Mouse (Mus musculus) frontal cortex, postnatal 14 days (tissue): ENCODE results near the gene Sycn.
A peak's percentile ranks its signal among the peaks of the same experiment; 100 is the strongest.

Experiments
- DNase-seq, 2 experiments: peaks; one replicate each; pipeline ENCODE4 v3.0.0; 2022; ENCODE audit warnings: low spot score in 2 of 2

The Sycn gene

DNA sequence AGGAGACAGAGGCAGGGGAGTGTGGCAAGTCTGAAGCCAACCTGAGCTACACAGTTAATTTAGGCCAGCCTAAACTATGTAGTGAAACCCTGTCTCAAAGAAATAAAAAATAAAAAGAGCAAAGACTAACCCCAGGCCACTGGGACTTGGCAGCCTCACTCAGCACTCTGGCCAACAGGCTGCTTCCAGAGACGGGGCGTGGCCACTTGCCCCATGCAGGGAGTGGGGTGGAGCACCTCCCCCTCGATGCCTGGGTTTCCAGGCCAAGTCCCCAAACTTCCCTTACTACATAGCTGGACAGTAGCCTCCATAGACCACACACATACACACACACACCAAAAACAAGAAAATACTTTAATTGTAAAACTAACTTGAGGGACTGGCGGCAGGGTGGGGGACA lies 17.8 kb downstream of the Sycn start:
- no peak for DNase-seq

DNA sequence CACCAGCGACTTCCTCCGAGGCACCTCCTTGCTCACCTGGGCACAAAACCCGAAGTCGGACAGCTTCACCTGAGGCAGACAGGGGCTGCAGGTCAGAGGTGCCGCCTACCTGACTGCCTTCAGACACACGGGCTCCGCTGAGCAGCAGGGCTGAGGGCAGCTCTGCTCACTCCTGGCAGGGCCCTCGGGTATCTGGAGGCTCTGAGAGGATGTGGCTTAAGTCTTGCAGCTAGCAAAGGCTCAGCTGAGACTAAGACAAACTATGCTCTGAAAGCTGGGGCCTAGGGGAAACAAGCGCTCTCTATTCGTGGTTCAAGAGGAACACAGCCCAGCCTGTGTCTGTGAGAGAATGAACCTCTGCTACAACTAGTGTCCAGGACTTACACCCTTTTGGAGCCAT lies 20.2 kb downstream of the Sycn start:
- no peak for DNase-seq

- DNase-seq, result no peak
These were observed 21.3 kb downstream of the Sycn start for GRCm38 (mm10) chr7:28561967-28562366.

GRCm38 (mm10) chr7:28562371-28562770 lies 21.7 kb downstream of the Sycn start:
- DNase-seq, result no peak

- no peak for DNase-seq
These were observed 22.3 kb downstream of the Sycn start for GRCm38 (mm10) chr7:28562951-28563350.

GRCm38 (mm10) chr7:28565407-28565806 lies 24.7 kb downstream of the Sycn start:
- no peak for DNase-seq

- no peak for DNase-seq
These were observed 26.9 kb downstream of the Sycn start for GRCm38 (mm10) chr7:28567539-28567938.

DNA sequence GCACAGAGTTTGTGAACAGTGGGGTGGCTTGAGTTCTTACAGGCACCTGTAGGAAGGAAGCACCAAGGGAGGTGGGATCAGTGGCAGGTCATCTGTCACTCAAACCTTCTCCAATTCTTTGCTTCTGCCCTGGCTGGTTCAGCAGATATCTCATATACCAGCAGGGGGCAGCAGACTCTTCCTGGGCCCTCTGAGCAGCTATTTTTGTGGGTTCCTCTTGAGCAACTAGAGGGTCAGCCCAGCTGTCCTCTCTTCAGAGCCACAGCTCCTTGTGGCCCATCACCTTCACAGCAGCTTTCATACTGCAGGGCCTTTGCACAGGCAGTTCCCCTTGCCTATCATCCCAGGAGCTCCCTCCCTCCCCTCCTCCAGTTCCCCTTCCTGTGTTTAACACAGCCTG lies 27.6 kb downstream of the Sycn start:
- DNase-seq, result peak in 1 of 2 experiments; percentile 51

DNA sequence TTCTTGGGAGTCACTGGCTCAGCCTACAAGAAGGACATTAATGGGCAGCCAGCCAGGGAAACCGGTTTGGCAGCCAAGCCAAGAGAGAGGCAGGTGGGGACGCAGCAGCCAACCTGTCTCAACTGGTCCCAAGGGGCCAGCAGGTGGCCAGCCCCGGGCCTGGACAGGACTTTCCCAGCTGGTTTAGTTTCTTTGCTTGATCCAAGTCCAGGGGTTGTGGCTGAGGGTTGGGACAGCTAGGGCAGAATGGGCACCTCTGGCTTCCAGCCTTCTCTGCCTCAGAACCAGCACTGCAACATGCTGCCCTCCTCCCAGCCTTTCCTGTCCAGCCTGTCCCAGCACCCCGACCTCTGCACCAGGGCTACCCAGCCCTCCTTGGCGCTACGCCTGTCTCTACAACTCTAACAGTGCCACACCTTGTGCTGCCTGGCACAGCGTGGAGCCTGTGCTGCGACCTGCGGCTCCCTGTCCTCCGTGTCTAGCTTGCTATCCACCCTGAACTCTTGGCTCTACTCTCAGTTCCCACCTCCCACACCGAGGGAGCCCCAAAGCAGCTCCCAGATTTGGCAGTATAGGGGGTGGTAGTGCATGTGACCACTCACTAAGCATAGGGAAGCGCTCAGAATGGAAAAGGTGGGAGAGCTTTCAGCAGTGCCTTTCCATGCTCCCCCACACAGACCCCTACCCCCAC lies 29.8 kb downstream of the Sycn start:
- no peak for DNase-seq

- no peak for DNase-seq
These were observed 30.4 kb downstream of the Sycn start for GRCm38 (mm10) chr7:28570982-28571682.

DNA sequence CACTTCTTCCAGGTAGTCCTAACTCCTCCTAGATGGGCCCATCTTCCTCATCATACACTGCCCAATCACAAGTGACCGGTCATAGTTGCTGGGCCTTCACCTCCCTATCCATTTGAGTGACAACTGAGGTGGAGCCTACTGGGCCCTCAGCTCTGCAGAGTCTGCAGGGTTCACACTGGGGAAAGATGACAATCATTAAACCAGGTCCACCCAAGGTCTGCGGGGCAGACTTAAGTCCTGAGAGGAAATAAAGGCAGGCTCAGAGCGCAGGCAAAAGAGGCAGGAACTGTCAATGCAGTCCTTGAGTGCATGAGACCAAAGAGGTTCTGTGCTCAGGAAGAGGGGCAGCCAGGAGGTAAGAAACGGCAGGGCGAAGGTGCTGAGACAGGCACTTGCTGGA lies 32.0 kb downstream of the Sycn start:
- no peak for DNase-seq

DNA sequence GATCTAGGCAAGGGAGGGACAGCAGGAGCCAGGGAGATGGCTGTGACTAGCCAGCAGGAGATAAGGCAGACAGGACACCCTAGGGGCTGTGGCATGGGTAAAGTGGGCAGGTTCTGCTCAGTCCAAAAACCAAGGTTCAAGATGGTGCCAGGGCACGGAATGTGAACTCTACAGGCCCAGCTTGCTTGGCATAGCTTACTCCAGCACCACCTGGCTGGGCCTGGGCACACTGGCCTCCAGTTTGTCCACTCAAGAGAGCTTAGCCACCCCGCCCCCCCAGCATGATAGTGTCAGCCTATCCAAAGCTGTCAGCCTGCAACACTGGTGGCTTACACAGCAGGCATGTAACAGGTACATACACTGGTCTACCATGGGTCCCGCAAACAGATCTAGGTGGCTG lies 32.6 kb downstream of the Sycn start:
- DNase-seq, result no peak

GRCm38 (mm10) chr7:28575597-28575996 lies 34.9 kb downstream of the Sycn start:
- DNase-seq, result no peak

DNA sequence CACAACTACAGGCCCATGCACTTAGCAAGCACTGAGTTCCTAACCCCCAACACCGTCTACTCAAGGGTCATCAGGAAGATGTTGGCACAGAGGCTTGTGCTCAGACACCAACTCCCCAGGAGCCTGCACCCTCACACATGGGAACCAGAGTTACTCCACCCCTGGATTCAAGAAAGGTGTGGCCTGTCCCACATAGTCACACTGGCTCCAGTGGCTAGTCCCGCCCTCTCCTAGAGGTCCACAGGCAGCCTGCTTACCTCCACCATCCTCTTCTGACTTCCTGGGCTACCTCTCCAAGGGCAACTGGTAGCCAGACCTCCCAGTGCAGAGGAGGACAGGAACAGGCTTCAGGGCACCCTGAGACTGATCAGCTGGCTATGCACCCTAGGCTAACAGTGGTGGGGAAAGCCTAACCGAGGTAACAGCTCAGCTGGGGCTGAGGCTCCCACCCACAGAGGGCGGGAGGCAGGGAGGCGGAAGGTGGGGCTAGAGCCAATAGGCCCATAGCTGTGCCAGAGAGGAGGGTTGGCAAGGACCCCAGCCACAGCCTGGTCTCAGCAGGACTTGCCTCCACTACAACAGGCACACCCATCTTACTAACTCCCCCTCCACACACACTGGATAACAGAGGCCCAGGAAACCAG lies 35.7 kb downstream of the Sycn start:
- DNase-seq, result no peak

DNA sequence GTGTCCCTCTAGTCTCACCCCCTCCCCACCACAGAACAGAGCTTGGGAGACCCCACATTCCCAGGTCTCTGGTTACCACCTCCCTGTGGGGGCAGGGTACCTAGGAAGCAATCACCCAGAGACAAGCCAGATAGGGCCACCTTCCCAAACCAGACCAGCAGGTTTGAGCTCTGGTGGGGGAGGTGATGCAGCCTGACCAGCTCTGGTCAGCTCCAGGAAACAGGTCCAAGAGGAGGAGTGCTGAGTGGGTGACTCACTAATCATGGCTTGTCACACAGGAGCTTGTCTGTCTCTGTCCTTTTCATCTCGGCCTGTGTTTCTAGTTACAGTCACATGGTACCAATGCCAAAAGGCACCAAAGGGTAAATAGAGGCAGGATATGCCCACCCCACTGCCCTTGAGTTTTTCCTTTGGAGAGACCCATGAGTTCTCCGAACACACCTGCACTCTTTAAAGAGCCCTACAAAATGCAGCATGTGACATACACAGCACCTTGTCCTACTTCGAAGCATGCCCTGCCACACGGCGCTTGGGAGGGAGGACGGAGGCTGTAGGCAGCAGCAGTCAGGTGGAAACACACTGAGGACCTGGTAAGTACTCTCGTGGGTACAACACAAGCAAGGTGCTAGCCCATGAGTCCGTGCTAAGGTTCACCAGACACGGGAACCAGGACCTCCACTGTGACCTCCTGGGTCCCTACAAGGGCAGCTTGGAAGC lies 37.3 kb downstream of the Sycn start:
- no peak for DNase-seq

DNA sequence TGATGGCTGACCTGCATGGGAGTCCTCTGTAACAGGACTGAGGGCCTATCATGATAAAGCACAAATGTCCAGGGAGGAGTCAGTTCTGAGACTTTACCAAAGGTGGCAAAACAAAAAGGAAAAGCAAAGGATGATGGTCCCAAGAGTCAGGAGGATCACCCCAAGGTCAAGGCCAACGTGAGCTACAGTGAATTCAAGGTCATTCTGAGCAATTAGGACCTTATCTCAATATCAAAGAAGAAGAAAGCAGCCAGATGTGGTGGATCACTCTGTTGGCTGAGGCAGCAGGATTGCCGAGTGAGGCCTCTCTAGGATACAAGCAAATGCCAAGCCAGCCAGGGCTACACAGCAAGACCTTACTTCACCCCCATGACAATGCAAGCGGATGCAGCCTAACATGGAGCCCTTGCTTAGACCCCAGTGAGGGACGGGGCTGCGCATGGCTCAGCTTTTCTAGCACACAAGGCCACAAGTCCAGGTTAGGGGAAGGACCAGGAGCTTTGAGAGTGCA lies 37.9 kb downstream of the Sycn start:
- DNase-seq, result no peak

GRCm38 (mm10) chr7:28579826-28580225 lies 39.1 kb downstream of the Sycn start:
- DNase-seq, result no peak

GRCm38 (mm10) chr7:28581721-28582120 lies 41.0 kb downstream of the Sycn start:
- DNase-seq, result no peak

- DNase-seq, result no peak
These were observed 42.2 kb downstream of the Sycn start for GRCm38 (mm10) chr7:28582841-28583240.

DNA sequence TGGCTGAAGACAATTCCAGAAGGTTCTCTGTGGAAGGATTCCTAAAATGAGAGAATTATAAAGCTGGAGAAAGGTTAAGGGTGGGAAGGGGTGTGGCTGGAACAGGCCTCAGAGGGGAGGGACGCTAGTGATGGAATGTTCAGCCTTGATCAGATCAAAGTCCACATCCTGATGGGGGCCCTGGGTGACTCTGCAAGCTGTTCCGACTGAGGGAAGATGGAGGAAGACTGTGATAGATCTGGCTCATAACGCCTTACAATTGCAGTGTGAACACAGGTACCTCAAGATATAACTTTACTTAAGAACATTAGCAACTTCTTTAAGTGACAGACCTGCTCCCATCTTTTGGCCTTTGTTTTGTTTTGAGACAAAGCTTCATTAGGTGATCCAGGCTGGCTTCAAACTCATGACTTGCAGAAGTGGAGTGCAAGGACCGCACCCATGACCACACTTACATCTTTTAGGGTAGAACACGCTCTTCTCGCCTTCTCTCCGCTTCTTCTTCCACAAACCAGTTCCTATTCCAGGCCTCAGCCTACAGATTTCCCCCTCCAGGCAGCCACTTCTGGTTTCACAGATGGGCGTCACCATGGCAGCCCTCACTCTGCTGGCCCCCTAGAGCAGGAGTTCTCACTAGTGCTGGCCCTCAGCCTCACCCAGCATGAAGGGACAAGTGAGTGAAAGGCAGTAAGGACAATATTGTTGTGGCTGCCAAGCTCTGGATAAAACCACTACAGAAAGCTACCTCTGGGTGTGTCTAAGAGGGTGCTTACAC lies 43.1 kb downstream of the Sycn start:
- no peak for DNase-seq

- DNase-seq, result no peak
These were observed 43.8 kb downstream of the Sycn start for GRCm38 (mm10) chr7:28584468-28584867.
